ENCODE assay signal across 9 mouse cellular contexts in genomic region chr15:98568256-98569033, GRCm38 (mm10). TPM values are rescaled to one million over a fixed set of nuclear protein-coding genes. Genes with fewer than 3 reads are reported as not detected.
DNase-seq lines count a peak whose midpoint lies in the region; ATAC-seq and TF ChIP-seq lines count a peak whose summit lies in the region.
"Had no signal": no experiment of that assay in that cellular context is flagged by ENCODE, and none has a peak within 500 bp of the region (broad histone marks: within the 10 kb centered on the region; RNA-seq: fewer than 3 reads in every experiment).

No protein-coding gene starts in this region.

- H3K4me1 ChIP-seq in heart, embryonic 11.5 days (ENCODE audit: control insufficient read depth, insufficient read depth, low read length) = peaks cover 21% of the 10 kb centered on the region
- H3K4me1 ChIP-seq in CH12.LX (ENCODE audit: control insufficient read depth in 1 of 2, insufficient read depth in 2 of 2) = peaks cover 1 to 40% of the 10 kb centered on the region in 2 experiments
- peaks cover 33% of the 10 kb centered on the region for H3K4me1 ChIP-seq in hindbrain, embryonic 13.5 days (replicated peaks)

- no peak for TF ChIP-seq EP300 in CH12.LX (IDR thresholded peaks at IDR 0.05; ENCODE audit: low read length)

- intact Hi-C loops in heart, postnatal 36 days (cut with DNase I) = loop anchor here (5.0 kb wide), 2 partner anchors 56 to 129 kb away; no protein-coding TSS in a partner anchor

- peak overlapping the region; percentile 78 for H3K4me2 ChIP-seq in heart, embryonic 11.5 days
- H3K4me2 ChIP-seq in CH12.LX (ENCODE audit: insufficient read depth, low read depth, poor library complexity, severe bottlenecking) = peak overlapping the region; percentile 96
- peak overlapping the region; percentile 78 for H3K4me2 ChIP-seq in hindbrain, embryonic 13.5 days

- no peak for TF ChIP-seq POLR2A in CH12.LX (IDR thresholded peaks at IDR 0.05; ENCODE audit: low read depth, low read length)

- peaks cover under 1% of the 10 kb centered on the region; the same call in 1 of the 2 replicates for H3K36me3 ChIP-seq in heart, embryonic 11.5 days (ENCODE audit: control insufficient read depth, insufficient read depth, low read length)
- peaks cover 3 to 30% of the 10 kb centered on the region in 2 experiments for H3K36me3 ChIP-seq in CH12.LX (replicated peaks in 1 of 2; ENCODE audit: control insufficient read depth in 1 of 2, insufficient read depth in 1 of 2, low read length in 1 of 2)
- H3K36me3 ChIP-seq in hindbrain, embryonic 13.5 days = peaks cover 3% of the 10 kb centered on the region

- peaks cover 46% of the 10 kb centered on the region for H3K79me2 ChIP-seq in CH12.LX (replicated peaks; ENCODE audit: control insufficient read depth, extremely low read depth, insufficient read depth, poor library complexity, severe bottlenecking)

- DNase-seq in heart, postnatal 36 days = no peak
- DNase-seq in CH12.LX (ENCODE audit: extremely low read depth) = peak; percentile 34
- peak; percentile 47 for DNase-seq in cerebellum, adult 9-11 months
- peak; percentile 22 for DNase-seq in lung, postnatal 10 days

- no peaks in the 10 kb centered on the region for H3K27me3 ChIP-seq in heart, embryonic 11.5 days (ENCODE audit: control insufficient read depth, insufficient read depth, low read length)
- H3K27me3 ChIP-seq in CH12.LX (replicated peaks) = no peaks in the 10 kb centered on the region
- H3K27me3 ChIP-seq in hindbrain, embryonic 13.5 days = no peaks in the 10 kb centered on the region

- TF ChIP-seq CTCF in CH12.LX (conservative IDR thresholded peaks at IDR 0.05 in 1 of 2, IDR thresholded peaks at IDR 0.05 in 1 of 2; ENCODE audit: low read depth in 2 of 2, low read length in 2 of 2) = no peak

- H3K27ac ChIP-seq in heart, embryonic 11.5 days (ENCODE audit: low read depth, low read length) = peak overlapping the region; percentile 92
- H3K27ac ChIP-seq in CH12.LX (ENCODE audit: insufficient read depth, low read depth) = peak overlapping the region; percentile 86
- peak overlapping the region; percentile 92 for H3K27ac ChIP-seq in hindbrain, embryonic 13.5 days

- TF ChIP-seq RAD21 in CH12.LX (IDR thresholded peaks at IDR 0.05; ENCODE audit: low read depth, low read length) = no peak

- peak overlapping the region; percentile 89 for H3K9ac ChIP-seq in heart, embryonic 11.5 days (ENCODE audit: low read depth, low read length)
- peak overlapping the region; percentile 98 for H3K9ac ChIP-seq in CH12.LX (ENCODE audit: insufficient read depth, low read depth)
- peak overlapping the region; percentile 86 for H3K9ac ChIP-seq in hindbrain, embryonic 13.5 days

- no peak for ATAC-seq in heart, embryonic 11.5 days (replicated peaks; ENCODE audit: insufficient number of reproducible peaks, low FRiP score, low TSS enrichment)
- ATAC-seq in hindbrain, embryonic 13.5 days (ENCODE audit: low FRiP score) = peak; percentile 12
- ATAC-seq in megakaryocyte progenitor cell, adult 5-6 weeks (replicated peaks; ENCODE audit: poor library complexity) = no peak
- no peak for ATAC-seq in granulocyte monocyte progenitor cell, adult 5-6 weeks (replicated peaks; ENCODE audit: poor library complexity, severe bottlenecking)

- in situ Hi-C loops in CH12.LX (cut with MboI; ENCODE audit: low pct_ligation_motif_present, low pct_unique_long_range_greater_than_20kb, low sequenced_read_pairs) = loop anchor here (5.0 kb wide), 2 partner anchors 36 to 64 kb away; partner anchors contain the start of genes Cacnb3 and Kansl2

- H3K9me3 ChIP-seq in heart, embryonic 11.5 days (replicated peaks; ENCODE audit: control insufficient read depth, low read length) = no peaks in the 10 kb centered on the region
- no peaks in the 10 kb centered on the region for H3K9me3 ChIP-seq in CH12.LX (replicated peaks; ENCODE audit: low read length)
- H3K9me3 ChIP-seq in hindbrain, embryonic 13.5 days = no peaks in the 10 kb centered on the region

- dilution Hi-C loops in CH12.LX (cut with MboI; ENCODE audit: extremely low pct_ligation_motif_present, extremely low pct_unique_long_range_greater_than_20kb, low sequenced_read_pairs) = no loop called here

- H3K4me3 ChIP-seq in heart, embryonic 11.5 days (ENCODE audit: low read depth, low read length) = peak overlapping the region; percentile 94
- peak overlapping the region; percentile 56 to 93 (median 68) for H3K4me3 ChIP-seq in CH12.LX (replicated peaks in 1 of 3; ENCODE audit: low read depth in 2 of 3, low read length in 2 of 3, poor library complexity in 1 of 3)
- H3K4me3 ChIP-seq in hindbrain, embryonic 13.5 days = peak overlapping the region; percentile 92

- 6% methylated on average over 22 of the region's 22 CpGs for WGBS in heart, embryonic 11.5 days (ENCODE audit: insufficient replicate concordance)
- 15% methylated on average over 22 of the region's 22 CpGs for WGBS in hindbrain, embryonic 13.5 days

TF ChIP-seq in CH12.LX, 34 proteins besides CTCF, POLR2A, EP300 and RAD21:
- TF ChIP-seq SMC3 (IDR thresholded peaks at IDR 0.05; ENCODE audit: low read depth, low read length) = no peak
- no peak for TF ChIP-seq BHLHE40 (IDR thresholded peaks at IDR 0.05; ENCODE audit: low read depth, low read length)
- TF ChIP-seq IRF4 (IDR thresholded peaks at IDR 0.05; ENCODE audit: low read depth, low read length) = no peak
- no peak for TF ChIP-seq MEF2A (IDR thresholded peaks at IDR 0.05; ENCODE audit: borderline replicate concordance, low read depth, low read length)
- TF ChIP-seq CHD1 (IDR thresholded peaks at IDR 0.05; ENCODE audit: low read depth, low read length) = no peak
- TF ChIP-seq MAZ (IDR thresholded peaks at IDR 0.05; ENCODE audit: low read depth, low read length) = peak; percentile 1; the same call in 1 of the 2 replicates
- TF ChIP-seq ZKSCAN1 (IDR thresholded peaks at IDR 0.05; ENCODE audit: borderline replicate concordance, low read depth, low read length) = no peak
- TF ChIP-seq ELF1 (IDR thresholded peaks at IDR 0.05; ENCODE audit: low read depth, low read length) = no peak

RNA-seq across cellular contexts. Expression of gene Ccnt1, which starts 2.3 kb away (rescaled TPM):
- 38.1 and 42.3 TPM in 2 replicates for polyA plus RNA-seq in heart, embryonic 11.5 days (2014; fragmentation: Nextera tagmentation; extraction: Ambion mirVana)
- total RNA-seq in heart, postnatal 36 days (2021) = 10 to 100 TPM; 27.6 to 32.1 TPM
- total RNA-seq in CH12.LX (2012; rRNA removed) (36.8 and 42.1 TPM in 2 replicates), CH12.LX (2014; rRNA removed) (38.1 and 41.3 TPM in 2 replicates)
- polyA plus RNA-seq in CH12.LX (2012; ENCODE audit: insufficient read length, low read depth) = 62.1 and 73.3 TPM in 2 replicates
- 69.7 and 77.0 TPM in 2 replicates for polyA plus RNA-seq in hindbrain, embryonic 13.5 days (2015; fragmentation: Nextera tagmentation; extraction: Ambion mirVana)
- 47.1 and 57.8 TPM in 2 replicates for total RNA-seq in megakaryocyte progenitor cell, adult 5-6 weeks (2015)
- 54.1 and 62.5 TPM in 2 replicates for total RNA-seq in megakaryocyte progenitor cell, adult 5-6 weeks (2017)
- total RNA-seq in granulocyte monocyte progenitor cell, adult 5-6 weeks (2014; fragmentation: Nextera tagmentation) = 53.4 and 57.0 TPM in 2 replicates
- total RNA-seq in granulocyte monocyte progenitor cell, adult 5-6 weeks (2017) = 57.3 and 70.4 TPM in 2 replicates

RNA-seq across cellular contexts. Expression of gene 4930415O20Rik, which starts 2.4 kb away (rescaled TPM):
- polyA plus RNA-seq in heart, embryonic 11.5 days (2014; fragmentation: Nextera tagmentation; extraction: Ambion mirVana) = 0.73 and 1.0 TPM in 2 replicates
- 1 to 10 TPM; 1.6 TPM for total RNA-seq in heart, postnatal 36 days (2021)
- total RNA-seq in CH12.LX (2012; rRNA removed) (not detected in 2 replicates), CH12.LX (2014; rRNA removed) (not detected in 2 replicates)
- polyA plus RNA-seq in CH12.LX (2012; ENCODE audit: insufficient read length, low read depth) = not detected in 2 replicates
- polyA plus RNA-seq in hindbrain, embryonic 13.5 days (2015; fragmentation: Nextera tagmentation; extraction: Ambion mirVana) = 0.39 TPM in 1 of 2 replicates, not detected in the other
- total RNA-seq in megakaryocyte progenitor cell, adult 5-6 weeks (2015) = not detected in 2 replicates
- total RNA-seq in megakaryocyte progenitor cell, adult 5-6 weeks (2017) = not detected in 2 replicates
- total RNA-seq in granulocyte monocyte progenitor cell, adult 5-6 weeks (2014; fragmentation: Nextera tagmentation) = not detected in 2 replicates
- total RNA-seq in granulocyte monocyte progenitor cell, adult 5-6 weeks (2017) = not detected in 2 replicates
- total RNA-seq: neutrophil, adult 5-6 weeks had no signal

RNA-seq across cellular contexts. Expression of gene Kansl2, which starts 34.4 kb away (rescaled TPM):
- polyA plus RNA-seq in heart, embryonic 11.5 days (2014; fragmentation: Nextera tagmentation; extraction: Ambion mirVana) = 75.9 and 77.5 TPM in 2 replicates
- total RNA-seq in heart, postnatal 36 days (2021) = 10 to 100 TPM; 75.0 to 79.4 TPM
- total RNA-seq in CH12.LX (2012; rRNA removed) (59.6 and 84.7 TPM in 2 replicates), CH12.LX (2014; rRNA removed) (101 and 103 TPM in 2 replicates)
- 111 and 125 TPM in 2 replicates for polyA plus RNA-seq in CH12.LX (2012; ENCODE audit: insufficient read length, low read depth)
- 131 and 132 TPM in 2 replicates for polyA plus RNA-seq in hindbrain, embryonic 13.5 days (2015; fragmentation: Nextera tagmentation; extraction: Ambion mirVana)
- total RNA-seq in megakaryocyte progenitor cell, adult 5-6 weeks (2015) = 65.7 and 68.6 TPM in 2 replicates
- total RNA-seq in megakaryocyte progenitor cell, adult 5-6 weeks (2017) = 60.1 and 62.8 TPM in 2 replicates
- total RNA-seq in granulocyte monocyte progenitor cell, adult 5-6 weeks (2014; fragmentation: Nextera tagmentation) = 67.5 and 74.5 TPM in 2 replicates
- 58.9 and 61.0 TPM in 2 replicates for total RNA-seq in granulocyte monocyte progenitor cell, adult 5-6 weeks (2017)

RNA-seq across cellular contexts. Expression of gene Adcy6, which starts 41.4 kb away (rescaled TPM):
- 24.5 and 34.8 TPM in 2 replicates for polyA plus RNA-seq in heart, embryonic 11.5 days (2014; fragmentation: Nextera tagmentation; extraction: Ambion mirVana)
- 100 to 1,000 TPM; 207 TPM for total RNA-seq in heart, postnatal 36 days (2021)
- total RNA-seq in CH12.LX (2012; rRNA removed) (1.5 and 2.6 TPM in 2 replicates), CH12.LX (2014; rRNA removed) (0.05 TPM in 1 of 2 replicates, not detected in the other)
- polyA plus RNA-seq in CH12.LX (2012; ENCODE audit: insufficient read length, low read depth) = 0.06 and 0.11 TPM in 2 replicates
- 10.1 and 11.7 TPM in 2 replicates for polyA plus RNA-seq in hindbrain, embryonic 13.5 days (2015; fragmentation: Nextera tagmentation; extraction: Ambion mirVana)
- total RNA-seq in megakaryocyte progenitor cell, adult 5-6 weeks (2015) = 2.2 and 3.1 TPM in 2 replicates
- total RNA-seq in megakaryocyte progenitor cell, adult 5-6 weeks (2017) = 6.7 and 7.7 TPM in 2 replicates
- total RNA-seq in granulocyte monocyte progenitor cell, adult 5-6 weeks (2014; fragmentation: Nextera tagmentation) = 1.8 and 3.1 TPM in 2 replicates
- 2.1 and 2.9 TPM in 2 replicates for total RNA-seq in granulocyte monocyte progenitor cell, adult 5-6 weeks (2017)

Comparison
In these comparisons a context has a peak if more than half of its experiments do, and no peak if none do; other contexts are left out.
1. DNase-seq: peak in CH12.LX (single experiment), cerebellum, adult 9-11 months (single experiment) and lung, postnatal 10 days (single experiment); none in heart, postnatal 36 days (0 of 2).
2. Peak in every context shown above with its lines, with median percentiles within 50 percentile points of each other: H3K27ac ChIP-seq, H3K4me2 ChIP-seq, H3K4me3 ChIP-seq and H3K9ac ChIP-seq.